Mouse (Mus musculus) c-Kit-negative CD71-positive TER-119-positive erythroid progenitor cells, embryonic 14.5 days (primary cell): ENCODE data around the gene Zfp771.
A peak's percentile ranks its signal among the peaks of the same experiment; 100 is the strongest.
"Not testable (repeated sequence)": the region's sequence is repeated elsewhere in the genome, so short reads cannot be mapped to it uniquely, and the experiment has no call there.

Source experiments
- DNase-seq: peaks from one replicate; pipeline ENCODE4 v3.0.0-alpha.2; 2013; ENCODE audit warnings: low read depth, low spot score

The Zfp771 gene

GRCm38 (mm10) chr7:127217901-127218642 lies 26.0 kb upstream of the Zfp771 start:
- no peak for DNase-seq

GRCm38 (mm10) chr7:127218670-127219069 lies 25.4 kb upstream of the Zfp771 start:
- DNase-seq: no peak

GRCm38 (mm10) chr7:127220440-127220839 lies 23.6 kb upstream of the Zfp771 start:
- DNase-seq: no peak

GRCm38 (mm10) chr7:127223106-127223505 lies 21.0 kb upstream of the Zfp771 start:
- DNase-seq: no peak

- no peak for DNase-seq
Observed at GRCm38 (mm10) chr7:127223515-127224478, 20.3 kb upstream of the Zfp771 start.

- DNase-seq: no peak
Observed at GRCm38 (mm10) chr7:127224616-127225015, 19.5 kb upstream of the Zfp771 start.

GRCm38 (mm10) chr7:127225147-127225995 lies 18.7 kb upstream of the Zfp771 start:
- DNase-seq: peak; percentile 83

- peak; percentile 80 for DNase-seq
Observed at GRCm38 (mm10) chr7:127228615-127229303, 15.3 kb upstream of the Zfp771 start.

GRCm38 (mm10) chr7:127231376-127231775 lies 12.7 kb upstream of the Zfp771 start:
- no peak for DNase-seq

GRCm38 (mm10) chr7:127231826-127232621 lies 12.1 kb upstream of the Zfp771 start:
- DNase-seq: no peak

- no peak for DNase-seq
Observed at GRCm38 (mm10) chr7:127232622-127233367, 11.3 kb upstream of the Zfp771 start, which contains the start of the genes Zfp553 and Sept1. Zfp553 (plus strand) TSS chr7:127233061. Sept1 (minus strand) TSS chr7:127233130.

GRCm38 (mm10) chr7:127233368-127233749 lies 10.7 kb upstream of the Zfp771 start:
- DNase-seq: no peak

- DNase-seq: no peak
Observed at GRCm38 (mm10) chr7:127233765-127234164, 10.3 kb upstream of the Zfp771 start.

- no peak for DNase-seq
Observed at GRCm38 (mm10) chr7:127234777-127235176, 9.3 kb upstream of the Zfp771 start.

GRCm38 (mm10) chr7:127243361-127243867 lies 660 bp upstream of the Zfp771 start:
- DNase-seq: no peak

- no peak for DNase-seq
Observed at GRCm38 (mm10) chr7:127244658-127245510, 810 bp downstream of the Zfp771 start.

- not testable (repeated sequence) for DNase-seq
Observed at GRCm38 (mm10) chr7:127250511-127250910, 6.4 kb downstream of the Zfp771 start.

- no peak for DNase-seq
Observed at GRCm38 (mm10) chr7:127252414-127252813, 8.3 kb downstream of the Zfp771 start.
